Mouse (Mus musculus) embryonic fibroblast, embryonic 13.5 days (primary cell): Measurements from ENCODE around the gene Napb. TPM values are rescaled to one million over a fixed set of nuclear protein-coding genes. Genes with fewer than 3 reads are reported as not detected.

Experiments
- H3K27ac ChIP-seq: 2 replicates; pipeline ENCODE4 v1.5.1; 2012; ENCODE audit warnings: low read length, control low read depth, inconsistent platforms; ENCODE audit not compliant: insufficient read depth
- H3K4me1 ChIP-seq: 2 replicates; pipeline ENCODE4 v1.6.1; 2011; ENCODE audit warnings: low read length; ENCODE audit not compliant: control insufficient read depth, insufficient read depth
- H3K4me3 ChIP-seq: 2 replicates; pipeline ENCODE4 v1.5.1; 2011; ENCODE audit warnings: mild to moderate bottlenecking, control low read depth, low read length; ENCODE audit not compliant: insufficient read depth
- CTCF ChIP-seq: IDR thresholded peaks from 2 replicates; pipeline ENCODE4 v1.5.1; 2011; ENCODE audit warnings: mild to moderate bottlenecking, control low read depth, low read length, moderate library complexity, borderline replicate concordance; ENCODE audit not compliant: insufficient read depth
- POLR2A ChIP-seq: IDR thresholded peaks from 2 replicates; pipeline ENCODE4 v1.6.1; 2011; ENCODE audit warnings: low read depth, mild to moderate bottlenecking, control low read depth, low read length, moderate library complexity
- polyA plus RNA-seq: library from polyadenylated mRNA; stranded (reverse); fragments of >200 nt; gene quantifications from 2 replicates; pipeline ENCODE4 v1.2.4, GENCODE M21; 2011; ENCODE audit warnings: low read depth; ENCODE audit not compliant: missing spikeins, insufficient read length

The Napb gene
- polyA plus RNA-seq, 1 experiment: 2.8 TPM

DNA sequence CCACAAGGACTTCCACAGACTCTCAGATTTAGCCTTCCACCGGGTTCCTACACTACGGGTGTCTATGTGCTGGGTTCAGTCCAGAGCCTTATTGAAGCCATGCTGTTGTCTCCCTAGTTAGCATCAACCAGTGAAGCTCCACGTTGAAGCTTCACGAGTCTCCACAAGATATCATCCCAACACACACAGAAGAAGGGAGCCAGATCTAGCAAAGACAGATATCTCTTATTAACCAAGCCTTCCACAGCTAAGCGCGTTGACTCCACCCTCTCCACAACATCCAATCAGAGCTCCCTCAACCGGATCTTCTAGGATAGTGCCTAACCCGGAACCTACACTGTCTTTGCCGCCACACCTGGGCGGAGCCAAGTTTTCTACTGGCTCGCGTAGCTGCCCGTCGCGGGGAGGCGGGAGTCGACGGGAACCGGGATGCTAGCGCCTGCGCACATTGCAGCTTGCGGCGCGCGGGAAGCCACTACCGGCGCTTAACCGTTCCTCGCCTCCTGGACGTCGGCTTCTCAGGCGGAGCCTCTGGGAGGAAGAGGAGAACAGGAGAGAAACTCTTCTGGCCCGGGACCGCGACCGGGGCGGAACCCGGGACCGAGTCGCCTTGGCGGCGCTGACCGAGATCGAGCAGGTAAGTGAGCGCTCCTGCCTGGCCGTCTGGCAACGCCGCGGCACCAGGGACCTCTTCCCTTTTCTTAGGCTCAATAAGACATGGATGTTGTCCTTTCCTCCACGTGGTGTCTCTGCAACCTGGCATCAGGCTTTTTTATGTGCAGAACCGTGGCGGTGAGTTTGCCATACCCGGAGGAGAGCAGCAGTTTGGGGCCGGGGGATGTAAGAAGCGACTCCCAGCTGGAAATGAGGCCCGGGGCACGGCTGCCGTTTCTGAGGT is 59.8 kb downstream of the Napb start, which contains the start of gene Nxt1:
Gene Nxt1, plus strand, starts transcription at position 403 of the 898 bp plus-strand sequence.
- no peak for TF ChIP-seq CTCF
- TF ChIP-seq POLR2A: peak; percentile 85
- H3K4me1 ChIP-seq: peaks cover 4% of the 10 kb centered on the region
- H3K27ac ChIP-seq: peak within 1 kb of the TSS; percentile 69
- peak within 1 kb of the TSS; percentile 92 for H3K4me3 ChIP-seq

- H3K4me1 ChIP-seq: no peaks in the 10 kb centered on the region
- no peak overlapping the region for H3K4me3 ChIP-seq
- no peak overlapping the region for H3K27ac ChIP-seq
- TF ChIP-seq POLR2A: no peak
- no peak for TF ChIP-seq CTCF
These were observed 68.8 kb downstream of the Napb start for GRCm38 (mm10) chr2:148663458-148663857.

- no peak overlapping the region for H3K4me3 ChIP-seq
These were observed 77.3 kb downstream of the Napb start for GRCm38 (mm10) chr2:148654961-148655360.

DNA sequence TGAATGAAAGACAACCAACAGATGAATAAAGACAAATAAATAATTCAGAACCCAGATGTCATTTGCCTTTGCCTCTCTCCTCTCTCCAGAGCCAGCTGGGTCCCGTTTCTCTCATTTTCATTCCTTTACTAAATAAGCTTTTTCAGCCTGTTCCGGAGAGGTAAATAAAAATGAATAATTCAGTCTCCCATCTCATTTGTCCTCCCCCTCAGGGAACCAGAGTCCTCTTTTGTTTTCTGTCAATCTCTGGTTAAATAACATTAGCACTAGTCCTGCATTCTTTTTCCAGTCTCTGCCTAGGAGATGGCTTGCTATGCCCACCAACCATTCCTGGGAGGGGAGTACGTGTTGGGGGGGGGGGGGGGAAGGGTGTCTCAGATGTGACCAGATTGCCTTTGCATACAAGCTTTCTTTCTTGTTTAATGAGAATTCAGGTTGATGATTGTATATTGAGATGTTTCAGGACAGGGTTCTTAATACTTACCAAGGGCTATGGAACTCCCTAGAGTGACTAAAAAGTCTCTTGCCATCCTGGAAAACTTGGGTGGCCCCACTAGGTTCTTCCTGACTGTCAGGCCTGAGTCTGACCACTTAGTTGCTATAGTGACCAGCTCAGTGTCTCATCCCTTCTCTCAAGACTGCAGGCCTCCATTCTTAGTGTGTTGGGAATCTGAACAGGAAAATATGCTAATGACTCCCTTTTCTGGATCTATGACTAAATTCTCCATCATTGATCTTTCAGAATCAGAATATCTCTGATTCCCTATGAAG is 81.5 kb downstream of the Napb start:
- TF ChIP-seq POLR2A (no peak), CTCF (no peak)
- Histone ChIP-seq H3K4me3 (no peak overlapping the region), H3K4me1 (no peaks in the 10 kb centered on the region), H3K27ac (no peak overlapping the region)

More at GRCm38 (mm10) chr2:148654961-148655360, 77.3 kb downstream of the Napb start:
- Histone ChIP-seq H3K27ac (no peak overlapping the region), H3K4me1 (no peaks in the 10 kb centered on the region)
- TF ChIP-seq POLR2A: no peak
- peak; percentile 39; the same call in 1 of the 2 replicates for TF ChIP-seq CTCF

GRCm38 (mm10) chr2:148644421-148645000 is 87.8 kb downstream of the Napb start:
- Histone ChIP-seq H3K27ac (no peak overlapping the region), H3K4me3 (no peak overlapping the region), H3K4me1 (no peaks in the 10 kb centered on the region; the same call in 1 of the 2 replicates)
- TF ChIP-seq CTCF (no peak), POLR2A (no peak)

Other genes with a start within 250 kb of the Napb start
- 19.8 and 25.5 TPM in 2 replicates for gene Nxt1, start 59.9 kb downstream of the Napb start, polyA plus RNA-seq
- gene Gzf1, start 51.4 kb downstream of the Napb start, polyA plus RNA-seq: 17.8 and 23.5 TPM in 2 replicates
- gene Cstl1, start 17.9 kb upstream of the Napb start, polyA plus RNA-seq: not detected in 2 replicates
- gene Cst11, start 39.0 kb upstream of the Napb start, polyA plus RNA-seq: not detected in 2 replicates
- not detected in 2 replicates for gene 8030411F24Rik, start 49.5 kb upstream of the Napb start, polyA plus RNA-seq
- gene Cst12, start 56.9 kb upstream of the Napb start, polyA plus RNA-seq: not detected in 2 replicates
- gene Cst8, start 66.3 kb upstream of the Napb start, polyA plus RNA-seq: not detected in 2 replicates
- gene Cst13, start 87.6 kb upstream of the Napb start, polyA plus RNA-seq: not detected in 2 replicates
- gene Cst9, start 102.7 kb upstream of the Napb start, polyA plus RNA-seq: not detected in 2 replicates
- gene 9230104L09Rik, start 132.6 kb upstream of the Napb start, polyA plus RNA-seq: not detected in 2 replicates
- gene Cst3, start 143.2 kb upstream of the Napb start, polyA plus RNA-seq: 381 and 419 TPM in 2 replicates